23 mouse cellular contexts compared by ENCODE assay signal in the genomic region with DNA sequence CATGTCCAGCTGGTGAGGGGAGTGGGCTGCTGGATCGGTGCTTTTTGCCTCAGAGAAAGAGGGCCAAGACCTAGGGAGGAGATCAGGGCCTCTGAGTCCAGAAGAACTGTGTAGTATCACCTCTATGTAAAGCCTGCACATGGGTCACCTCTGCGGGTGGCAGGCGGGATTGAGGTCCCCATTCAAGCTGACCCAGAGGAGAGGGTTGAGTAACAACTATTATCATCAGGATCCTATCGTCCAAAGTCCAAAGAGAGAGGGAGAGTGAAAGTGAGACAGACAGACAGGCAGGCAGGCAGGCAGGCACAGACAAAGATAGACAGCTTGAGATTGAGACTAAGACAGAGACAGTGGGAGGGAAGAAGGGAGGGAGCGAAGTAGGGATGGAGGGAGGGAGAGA. TPM values are rescaled to one million over a fixed set of nuclear protein-coding genes. Genes with fewer than 3 reads are reported as not detected.
DNase-seq lines count a peak whose midpoint lies in the region; ATAC-seq and TF ChIP-seq lines count a peak whose summit lies in the region.
"Had no signal": no experiment of that assay in that cellular context is flagged by ENCODE, and none has a peak within 500 bp of the region (broad histone marks: within the 10 kb centered on the region; RNA-seq: fewer than 3 reads in every experiment).

No protein-coding gene starts in this region.

- ATAC-seq in embryonic facial prominence, embryonic 13.5 days (ENCODE audit: insufficient number of reproducible peaks, insufficient read depth, low FRiP score, low TSS enrichment, low read depth), result no peak
- no peak for ATAC-seq in kidney, embryonic 14.5 days (ENCODE audit: low FRiP score, low TSS enrichment)
- no peak for ATAC-seq in kidney, postnatal 0 days (replicated peaks; ENCODE audit: low FRiP score, low read depth)
- ATAC-seq in liver, postnatal 0 days, result peak; percentile 80
- ATAC-seq: CD4-positive, CD25-positive, alpha-beta regulatory T cell, adult 4 months had no signal

- no peak for TF ChIP-seq EP300 in liver, postnatal 0 days (IDR thresholded peaks at IDR 0.05; ENCODE audit: low read depth)

- H3K4me1 ChIP-seq in embryonic facial prominence, embryonic 13.5 days, result peaks cover 12% of the 10 kb centered on the region; the same call in 1 of the 2 replicates
- peaks cover 30% of the 10 kb centered on the region for H3K4me1 ChIP-seq in embryonic facial prominence, embryonic 10.5 days
- H3K4me1 ChIP-seq in kidney, embryonic 14.5 days (ENCODE audit: control insufficient read depth, insufficient read depth, low read length), result no peaks in the 10 kb centered on the region
- H3K4me1 ChIP-seq in kidney, postnatal 0 days (replicated peaks; ENCODE audit: insufficient read depth, low read length), result no peaks in the 10 kb centered on the region
- H3K4me1 ChIP-seq in liver, postnatal 0 days (ENCODE audit: insufficient read depth), result peaks cover 11% of the 10 kb centered on the region
- H3K4me1 ChIP-seq: heart, embryonic 15.5 days had no signal

- H3K9ac ChIP-seq in embryonic facial prominence, embryonic 13.5 days, result no peak overlapping the region
- H3K9ac ChIP-seq in kidney, embryonic 14.5 days (ENCODE audit: low read depth, low read length), result no peak overlapping the region
- H3K9ac ChIP-seq in kidney, postnatal 0 days (ENCODE audit: low read depth, low read length), result peak overlapping the region; percentile 43; the same call in 1 of the 2 replicates
- H3K9ac ChIP-seq in liver, postnatal 0 days (replicated peaks), result no peak overlapping the region
- H3K9ac ChIP-seq: forebrain, postnatal 0 days; heart, embryonic 15.5 days; hindbrain, embryonic 14.5 days had no signal

- TF ChIP-seq CTCF in kidney, postnatal 0 days (IDR thresholded peaks at IDR 0.05; ENCODE audit: low read depth), result no peak
- TF ChIP-seq CTCF in liver, postnatal 0 days (IDR thresholded peaks at IDR 0.05; ENCODE audit: low read depth), result no peak

- H3K4me2 ChIP-seq in embryonic facial prominence, embryonic 13.5 days, result no peak overlapping the region
- no peak overlapping the region for H3K4me2 ChIP-seq in kidney, embryonic 14.5 days (replicated peaks; ENCODE audit: low read depth, low read length)
- peak overlapping the region; percentile 24 for H3K4me2 ChIP-seq in kidney, postnatal 0 days (ENCODE audit: low read length)
- no peak overlapping the region for H3K4me2 ChIP-seq in liver, postnatal 0 days (ENCODE audit: low read depth, low read length)
- H3K4me2 ChIP-seq: heart, embryonic 11.5 days; heart, embryonic 15.5 days; hindbrain, embryonic 14.5 days had no signal

- 0 out of 2 replicates have a peak, but pooled peaks cover 7% of the 10 kb centered on the region for H3K9me3 ChIP-seq in embryonic facial prominence, embryonic 13.5 days
- no peaks in the 10 kb centered on the region for H3K9me3 ChIP-seq in embryonic facial prominence, embryonic 10.5 days
- no peaks in the 10 kb centered on the region for H3K9me3 ChIP-seq in kidney, embryonic 14.5 days (ENCODE audit: control insufficient read depth, low read length)
- H3K9me3 ChIP-seq in kidney, postnatal 0 days (replicated peaks; ENCODE audit: low read length), result no peaks in the 10 kb centered on the region
- no peaks in the 10 kb centered on the region for H3K9me3 ChIP-seq in liver, postnatal 0 days (ENCODE audit: low read length)
- H3K9me3 ChIP-seq: G1E; heart, embryonic 15.5 days had no signal

- peaks cover 41% of the 10 kb centered on the region for H3K27me3 ChIP-seq in embryonic facial prominence, embryonic 13.5 days
- peaks cover 63% of the 10 kb centered on the region for H3K27me3 ChIP-seq in embryonic facial prominence, embryonic 10.5 days (replicated peaks; ENCODE audit: low read depth, poor library complexity, severe bottlenecking)
- peaks cover 3% of the 10 kb centered on the region for H3K27me3 ChIP-seq in kidney, embryonic 14.5 days (ENCODE audit: control insufficient read depth, insufficient read depth, low read length)
- no peaks in the 10 kb centered on the region for H3K27me3 ChIP-seq in kidney, postnatal 0 days (ENCODE audit: insufficient read depth, low read length)
- H3K27me3 ChIP-seq in liver, postnatal 0 days (ENCODE audit: insufficient read depth, low read length), result no peaks in the 10 kb centered on the region

- WGBS in embryonic facial prominence, embryonic 13.5 days, result 51% methylated on average over 5 of the region's 5 CpGs
- 62% methylated on average over 5 of the region's 5 CpGs for WGBS in embryonic facial prominence, embryonic 10.5 days
- WGBS in kidney, embryonic 14.5 days, result 60% methylated on average over 5 of the region's 5 CpGs
- 55% methylated on average over 5 of the region's 5 CpGs for WGBS in kidney, postnatal 0 days
- WGBS in liver, postnatal 0 days (ENCODE audit: insufficient replicate concordance), result 47% methylated on average over 5 of the region's 5 CpGs

- peak overlapping the region; percentile 48; the same call in 1 of the 2 replicates for H3K27ac ChIP-seq in embryonic facial prominence, embryonic 13.5 days
- no peak overlapping the region for H3K27ac ChIP-seq in embryonic facial prominence, embryonic 10.5 days (replicated peaks)
- no peak overlapping the region for H3K27ac ChIP-seq in kidney, embryonic 14.5 days (ENCODE audit: low read depth, low read length)
- peak overlapping the region; percentile 79; the same call in 1 of the 2 replicates for H3K27ac ChIP-seq in kidney, postnatal 0 days
- H3K27ac ChIP-seq in liver, postnatal 0 days (ENCODE audit: low read depth), result no peak overlapping the region
- H3K27ac ChIP-seq: heart, adult 2 months; heart, embryonic 15.5 days; hindbrain, embryonic 14.5 days had no signal

- H3K36me3 ChIP-seq in embryonic facial prominence, embryonic 13.5 days, result no peaks in the 10 kb centered on the region
- no peaks in the 10 kb centered on the region for H3K36me3 ChIP-seq in embryonic facial prominence, embryonic 10.5 days (replicated peaks)
- H3K36me3 ChIP-seq in kidney, embryonic 14.5 days (ENCODE audit: control insufficient read depth, insufficient read depth, low read length), result no peaks in the 10 kb centered on the region
- H3K36me3 ChIP-seq in kidney, postnatal 0 days (ENCODE audit: insufficient read depth, low read length), result no peaks in the 10 kb centered on the region
- H3K36me3 ChIP-seq in liver, postnatal 0 days (replicated peaks; ENCODE audit: insufficient read depth, low read length), result no peaks in the 10 kb centered on the region
- H3K36me3 ChIP-seq: G1E; heart, embryonic 15.5 days had no signal

- DNase-seq in embryonic facial prominence, embryonic 10.5 days (ENCODE audit: low spot score), result no peak
- peak; percentile 12 for DNase-seq in kidney, adult 18-20 months
- no peak for DNase-seq in kidney, postnatal 0 days (ENCODE audit: low spot score)
- no peak for DNase-seq in kidney, adult 9 months
- no peak for DNase-seq in liver, postnatal 0 days
- DNase-seq: adrenal gland, adult 8-10 months; adrenal gland, postnatal 36 days; B cell, adult 2 months; cerebellum, adult 2 months; forebrain, postnatal 0 days; gastrocnemius, postnatal 14 days; heart, adult 2 months; heart, postnatal 14 days had no signal

- H3K4me3 ChIP-seq in embryonic facial prominence, embryonic 13.5 days, result no peak overlapping the region
- no peak overlapping the region for H3K4me3 ChIP-seq in embryonic facial prominence, embryonic 10.5 days
- H3K4me3 ChIP-seq in kidney, embryonic 14.5 days (ENCODE audit: low read length), result no peak overlapping the region
- H3K4me3 ChIP-seq in kidney, postnatal 0 days (replicated peaks; ENCODE audit: low read depth, low read length), result peak overlapping the region; percentile 7; the same call in 1 of the 2 replicates
- H3K4me3 ChIP-seq in liver, postnatal 0 days (ENCODE audit: low read depth, low read length), result no peak overlapping the region
- H3K4me3 ChIP-seq: heart, adult 2 months; heart, embryonic 15.5 days had no signal

RNA-seq across cellular contexts. Expression of a gene that starts 0.4 kb away (rescaled TPM):
- polyA plus RNA-seq in embryonic facial prominence, embryonic 13.5 days (2015; fragmentation: Nextera tagmentation; extraction: Ambion mirVana), result 1.1 and 2.1 TPM in 2 replicates
- not detected in 2 replicates for polyA plus RNA-seq in embryonic facial prominence, embryonic 10.5 days (2016; fragmentation: Nextera tagmentation; extraction: Ambion mirVana)
- polyA plus RNA-seq in kidney, embryonic 14.5 days (2014; fragmentation: Nextera tagmentation; extraction: Ambion mirVana), result 3.5 and 3.6 TPM in 2 replicates
- 14.2 and 17.0 TPM in 2 replicates for polyA plus RNA-seq in kidney, postnatal 0 days (2015; fragmentation: Nextera tagmentation; extraction: Ambion mirVana)
- not detected in 2 replicates for polyA plus RNA-seq in liver, postnatal 0 days (2015; fragmentation: Nextera tagmentation; extraction: Ambion mirVana)
- polyA plus RNA-seq: CD4-positive, CD25-positive, alpha-beta regulatory T cell, adult 4 months; cerebellum, adult 2 months; forebrain, embryonic 11.5 days; G1E; heart, embryonic 11.5 days; heart, embryonic 15.5 days; hindbrain, embryonic 14.5 days had no signal

RNA-seq across cellular contexts. Expression of a gene that starts 19.2 kb away (rescaled TPM):
- polyA plus RNA-seq in embryonic facial prominence, embryonic 13.5 days (2015; fragmentation: Nextera tagmentation; extraction: Ambion mirVana), result 0.15 and 0.30 TPM in 2 replicates
- 0.11 and 0.15 TPM in 2 replicates for polyA plus RNA-seq in embryonic facial prominence, embryonic 10.5 days (2016; fragmentation: Nextera tagmentation; extraction: Ambion mirVana)
- polyA plus RNA-seq in kidney, embryonic 14.5 days (2014; fragmentation: Nextera tagmentation; extraction: Ambion mirVana), result 0.21 and 0.28 TPM in 2 replicates
- 0.17 and 0.33 TPM in 2 replicates for polyA plus RNA-seq in kidney, postnatal 0 days (2015; fragmentation: Nextera tagmentation; extraction: Ambion mirVana)
- not detected in 2 replicates for polyA plus RNA-seq in liver, postnatal 0 days (2015; fragmentation: Nextera tagmentation; extraction: Ambion mirVana)
- polyA plus RNA-seq: CD4-positive, CD25-positive, alpha-beta regulatory T cell, adult 4 months; cerebellum, adult 2 months; embryonic facial prominence, embryonic 11.5 days; forebrain, postnatal 0 days; G1E; heart, embryonic 11.5 days; hindbrain, embryonic 14.5 days had no signal

RNA-seq across cellular contexts. Expression of a gene that starts 32.1 kb away (rescaled TPM):
- polyA plus RNA-seq in embryonic facial prominence, embryonic 13.5 days (2015; fragmentation: Nextera tagmentation; extraction: Ambion mirVana), result not detected in 2 replicates
- polyA plus RNA-seq in embryonic facial prominence, embryonic 10.5 days (2016; fragmentation: Nextera tagmentation; extraction: Ambion mirVana), result 3.7 and 4.8 TPM in 2 replicates
- polyA plus RNA-seq in kidney, embryonic 14.5 days (2014; fragmentation: Nextera tagmentation; extraction: Ambion mirVana), result not detected in 2 replicates
- not detected in 2 replicates for polyA plus RNA-seq in kidney, postnatal 0 days (2015; fragmentation: Nextera tagmentation; extraction: Ambion mirVana)
- polyA plus RNA-seq in liver, postnatal 0 days (2015; fragmentation: Nextera tagmentation; extraction: Ambion mirVana), result not detected in 2 replicates
- polyA plus RNA-seq: cerebellum, adult 2 months; forebrain, postnatal 0 days; G1E; gonadal fat pad, adult 2 months; heart, adult 2 months; heart, embryonic 11.5 days; heart, embryonic 15.5 days; hindbrain, embryonic 14.5 days had no signal

RNA-seq across cellular contexts. Expression of a gene that starts 32.4 kb away (rescaled TPM):
- polyA plus RNA-seq in embryonic facial prominence, embryonic 13.5 days (2015; fragmentation: Nextera tagmentation; extraction: Ambion mirVana), result 91.3 and 99.5 TPM in 2 replicates
- polyA plus RNA-seq in embryonic facial prominence, embryonic 10.5 days (2016; fragmentation: Nextera tagmentation; extraction: Ambion mirVana), result 76.0 and 79.7 TPM in 2 replicates
- polyA plus RNA-seq in kidney, embryonic 14.5 days (2014; fragmentation: Nextera tagmentation; extraction: Ambion mirVana), result 59.8 and 67.3 TPM in 2 replicates
- 108 TPM in 2 replicates for polyA plus RNA-seq in kidney, postnatal 0 days (2015; fragmentation: Nextera tagmentation; extraction: Ambion mirVana)
- 68.3 and 74.9 TPM in 2 replicates for polyA plus RNA-seq in liver, postnatal 0 days (2015; fragmentation: Nextera tagmentation; extraction: Ambion mirVana)

RNA-seq across cellular contexts. Expression of a gene that starts 51.6 kb away (rescaled TPM):
- polyA plus RNA-seq in embryonic facial prominence, embryonic 13.5 days (2015; fragmentation: Nextera tagmentation; extraction: Ambion mirVana), result 55.4 and 58.0 TPM in 2 replicates
- polyA plus RNA-seq in embryonic facial prominence, embryonic 10.5 days (2016; fragmentation: Nextera tagmentation; extraction: Ambion mirVana), result 22.1 and 26.8 TPM in 2 replicates
- 42.7 and 43.5 TPM in 2 replicates for polyA plus RNA-seq in kidney, embryonic 14.5 days (2014; fragmentation: Nextera tagmentation; extraction: Ambion mirVana)
- 56.8 and 60.0 TPM in 2 replicates for polyA plus RNA-seq in kidney, postnatal 0 days (2015; fragmentation: Nextera tagmentation; extraction: Ambion mirVana)
- 20.4 and 20.9 TPM in 2 replicates for polyA plus RNA-seq in liver, postnatal 0 days (2015; fragmentation: Nextera tagmentation; extraction: Ambion mirVana)

Comparison
In these comparisons a context has a peak if more than half of its experiments do, and no peak if none do; other contexts are left out.
1. H3K27ac ChIP-seq: peak in embryonic facial prominence, embryonic 13.5 days (single experiment) and kidney, postnatal 0 days (single experiment); none in embryonic facial prominence, embryonic 10.5 days (single experiment), kidney, embryonic 14.5 days (single experiment) and liver, postnatal 0 days (single experiment).